Mouse (Mus musculus) T-helper 2 cell (primary cell): ENCODE results near the gene Ly6f.
"Not testable (repeated sequence)": the region's sequence is repeated elsewhere in the genome, so short reads cannot be mapped to it uniquely, and the experiment has no call there.

ENCODE experiments used
- in situ Hi-C: fragments of 300-600 bp; cut with MboI, MseI; formaldehyde crosslinking; loops from one replicate; pipeline ENCODE4 v1.15.1; 2025; ENCODE audit warnings: high pct_unique_total_duplicates

Gene Ly6f

GRCm38 (mm10) chr15:75268121-75268520, at the start of gene Ly6f:
Ly6f (plus strand) TSS chr15:75268421.
- in situ Hi-C loops, result no loop called here

- in situ Hi-C loops, result loop anchor here (10.0 kb wide), 1 partner anchor 1297 kb away; no protein-coding TSS in a partner anchor
Observed at GRCm38 (mm10) chr15:75221942-75222341, 46.3 kb upstream of the Ly6f start.

GRCm38 (mm10) chr15:75237736-75238288, 30.4 kb upstream of the Ly6f start:
- in situ Hi-C loops, result loop anchor here (25.0 kb wide), 1 partner anchor 1076 kb away; no protein-coding TSS in a partner anchor

GRCm38 (mm10) chr15:75240558-75240957, 27.7 kb upstream of the Ly6f start:
- in situ Hi-C loops, result loop anchor here (25.0 kb wide), 1 partner anchor 1078 kb away; no protein-coding TSS in a partner anchor

- in situ Hi-C loops, result loop anchor here (25.0 kb wide), 1 partner anchor 1081 kb away; no protein-coding TSS in a partner anchor
Observed at GRCm38 (mm10) chr15:75242756-75243640, 25.2 kb upstream of the Ly6f start.

- in situ Hi-C loops, result no loop called here
Observed at GRCm38 (mm10) chr15:75254671-75255070, 13.6 kb upstream of the Ly6f start.

- in situ Hi-C loops, result no loop called here
Observed at GRCm38 (mm10) chr15:75265863-75266262, 2.4 kb upstream of the Ly6f start.

GRCm38 (mm10) chr15:75266626-75267025, 1.6 kb upstream of the Ly6f start:
- in situ Hi-C loops, result no loop called here

GRCm38 (mm10) chr15:75268916-75269829, 952 bp downstream of the Ly6f start:
- in situ Hi-C loops, result no loop called here

- in situ Hi-C loops, result no loop called here
Observed at GRCm38 (mm10) chr15:75270169-75270568, 1.9 kb downstream of the Ly6f start.

GRCm38 (mm10) chr15:75270691-75271362, 2.6 kb downstream of the Ly6f start:
- in situ Hi-C loops, result no loop called here

GRCm38 (mm10) chr15:75271426-75271825, 3.2 kb downstream of the Ly6f start:
- in situ Hi-C loops, result no loop called here

GRCm38 (mm10) chr15:75271891-75272290, 3.7 kb downstream of the Ly6f start:
- in situ Hi-C loops, result no loop called here

GRCm38 (mm10) chr15:75281991-75282390, 13.8 kb downstream of the Ly6f start:
- in situ Hi-C loops, result not testable (repeated sequence)

GRCm38 (mm10) chr15:75286512-75286911, 18.3 kb downstream of the Ly6f start:
- in situ Hi-C loops, result not testable (repeated sequence)

GRCm38 (mm10) chr15:75292377-75292776, 24.2 kb downstream of the Ly6f start:
- in situ Hi-C loops, result no loop called here

GRCm38 (mm10) chr15:75293873-75294385, 25.7 kb downstream of the Ly6f start:
- in situ Hi-C loops, result no loop called here

- in situ Hi-C loops, result no loop called here
Observed at GRCm38 (mm10) chr15:75306101-75306500, 37.9 kb downstream of the Ly6f start.

- in situ Hi-C loops, result no loop called here
Observed at GRCm38 (mm10) chr15:75309186-75309585, 41.0 kb downstream of the Ly6f start.

GRCm38 (mm10) chr15:75309946-75310345, 41.7 kb downstream of the Ly6f start:
- in situ Hi-C loops, result no loop called here

GRCm38 (mm10) chr15:75314421-75314820, 46.2 kb downstream of the Ly6f start:
- in situ Hi-C loops, result no loop called here
